Mouse (Mus musculus) erythroblast, adult 5-6 weeks (primary cell): ENCODE data around the gene Dtx3l. TPM values are rescaled to one million over a fixed set of nuclear protein-coding genes. Genes with fewer than 3 reads are reported as not detected.

Source experiments
- ATAC-seq: replicated peaks from 2 replicates; pipeline ENCODE4 v1.8.0; 2016; ENCODE audit warnings: moderate number of reproducible peaks, mild to moderate bottlenecking, moderate TSS enrichment, inconsistent platforms; ENCODE audit not compliant: poor library complexity, low FRiP score, severe bottlenecking
- total RNA-seq, 2 experiments: library from RNA; stranded (forward) in 1 of 2; stranded (reverse) in 1 of 2; fragments of 150-400 nt in 1 of 2; fragments of 200-764, 138-1000 nt in 1 of 2; gene quantifications; 2 replicates each; pipeline versions ENCODE4 v1.2.3 to v1.2.4; 2015 to 2017; ENCODE audit warnings: low replicate concordance in 2 of 2

The Dtx3l gene
- total RNA-seq, 2 experiments from 2014 or later, result 13.3 to 25.4 TPM

GRCm38 (mm10) chr16:35933181-35933580 lies 5.8 kb downstream of the Dtx3l start:
- ATAC-seq, result no peak

DNA sequence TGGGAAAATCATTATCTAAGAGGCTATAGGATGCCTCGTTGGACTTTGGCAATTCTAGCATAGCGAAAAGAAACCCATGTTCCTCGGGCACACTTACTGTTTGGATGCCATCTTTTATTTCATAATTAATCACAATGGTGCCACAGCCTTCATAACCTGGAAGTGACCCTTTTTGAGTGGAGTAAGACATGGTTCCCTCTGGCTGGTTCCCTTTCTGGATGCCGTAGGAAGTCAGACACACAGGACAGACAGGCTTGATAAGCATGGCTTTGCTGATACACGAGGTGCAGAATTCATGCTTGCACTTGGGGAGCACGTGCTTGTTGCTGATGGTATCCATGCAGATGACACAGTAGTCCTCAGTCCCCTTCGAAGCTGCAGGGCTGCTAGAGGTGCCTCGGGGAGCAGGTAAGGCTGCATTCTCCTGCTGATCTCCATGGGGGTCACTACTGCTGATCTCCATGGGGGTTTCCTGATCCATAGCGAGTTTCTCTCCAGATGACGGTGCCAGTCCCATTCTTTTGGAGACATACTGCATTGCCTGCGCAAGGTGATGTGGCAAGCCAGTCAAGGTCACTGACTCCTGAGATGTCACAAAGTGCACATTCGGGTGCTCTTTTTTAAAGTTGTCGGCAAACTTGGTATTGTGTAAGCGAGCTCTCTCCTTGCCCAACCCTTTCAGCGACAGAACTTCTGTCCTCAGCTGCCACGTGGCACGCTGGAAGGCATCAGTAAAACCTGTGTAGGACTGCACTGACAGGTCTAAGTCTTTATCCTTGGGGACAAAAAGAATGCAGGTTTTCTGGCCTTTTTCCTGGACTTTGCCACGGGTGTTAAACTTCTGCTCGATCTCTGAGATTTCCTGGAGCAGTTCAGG lies 6.5 kb downstream of the Dtx3l start:
- ATAC-seq, result no peak

GRCm38 (mm10) chr16:35924341-35924740 lies 14.6 kb downstream of the Dtx3l start:
- no peak for ATAC-seq

DNA sequence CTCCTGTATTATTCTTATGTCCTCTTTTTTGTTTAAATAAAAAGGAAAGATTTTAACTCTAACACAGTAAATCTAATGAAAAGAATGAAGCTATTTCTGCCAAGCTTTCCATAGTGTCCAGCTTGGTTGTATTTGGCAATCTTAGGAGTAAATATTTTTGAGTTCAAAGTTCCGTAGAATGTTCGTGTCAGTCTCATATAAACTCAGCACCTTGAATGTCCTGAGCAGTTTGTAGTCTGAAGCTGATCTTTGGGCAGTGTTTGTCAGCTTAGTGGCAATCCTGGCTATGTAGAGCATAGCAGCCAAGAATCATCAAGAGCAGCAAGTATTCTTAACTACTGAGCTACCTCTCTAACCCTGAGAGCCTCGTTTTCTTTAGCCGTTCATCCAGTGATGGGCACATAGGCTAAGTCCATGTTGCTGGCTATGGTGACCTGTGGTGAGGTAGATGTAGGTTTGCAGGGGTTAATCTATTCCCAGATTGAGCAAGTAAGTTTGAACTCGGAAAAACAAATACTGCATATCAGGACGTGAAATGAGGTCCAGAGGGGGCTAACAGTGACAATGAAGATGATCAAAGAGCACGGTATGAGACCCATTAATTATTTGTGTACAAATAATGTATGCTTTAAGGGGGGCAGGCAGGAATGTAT lies 15.3 kb downstream of the Dtx3l start:
- ATAC-seq, result no peak

DNA sequence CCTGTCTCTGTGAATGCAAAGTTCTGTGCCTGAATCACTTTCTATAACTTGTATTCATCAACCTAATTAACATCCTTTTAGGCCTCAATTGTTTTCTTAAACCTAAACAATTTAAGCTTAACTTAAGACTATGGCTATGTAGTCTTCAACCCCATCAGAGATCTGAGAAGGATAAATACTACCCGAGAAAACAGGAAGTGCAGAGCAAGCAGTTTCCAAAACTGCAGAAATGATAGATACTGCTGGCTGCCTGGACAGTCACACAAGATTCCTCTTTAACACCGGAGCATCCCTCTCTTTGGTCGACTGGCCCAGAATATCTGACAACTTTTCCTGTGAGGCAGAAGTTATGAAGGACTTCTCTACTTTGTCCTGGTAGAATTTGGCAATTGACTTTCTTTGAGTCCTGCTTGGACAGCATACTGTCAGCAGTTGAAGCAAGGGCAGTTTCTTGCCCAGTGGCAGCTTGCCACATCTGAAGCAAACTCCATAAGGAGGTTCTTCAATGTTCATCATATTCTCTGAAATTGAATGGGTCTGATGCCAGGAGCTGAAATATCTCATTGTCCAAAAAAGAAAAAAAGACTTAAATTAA lies 16.6 kb downstream of the Dtx3l start:
- no peak for ATAC-seq

DNA sequence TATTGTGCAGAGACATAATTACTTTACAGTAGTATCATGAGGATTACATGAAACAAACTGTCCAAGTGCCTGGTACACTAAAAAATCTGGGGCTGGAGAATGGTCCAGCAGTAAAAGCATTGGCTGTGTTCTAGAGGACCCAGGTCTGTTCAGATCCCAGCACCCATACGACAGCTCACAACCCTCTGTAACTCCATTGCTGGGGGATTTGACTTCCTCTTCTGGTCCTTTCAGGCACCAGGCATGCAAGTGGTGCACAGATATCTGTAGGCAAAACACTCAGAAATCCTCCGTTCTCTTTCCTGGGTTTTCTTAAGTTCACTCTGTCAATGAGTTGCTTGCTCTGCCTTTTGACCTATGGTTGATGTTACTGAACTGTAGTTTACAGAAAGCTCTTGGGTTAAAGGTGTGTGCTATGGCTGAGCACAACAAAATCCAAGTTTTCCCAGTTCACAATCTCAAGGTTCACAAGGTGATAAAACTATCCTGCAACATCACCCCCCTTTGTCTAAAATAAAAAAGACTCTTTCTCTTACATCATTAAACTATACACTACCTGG lies 17.2 kb downstream of the Dtx3l start:
- ATAC-seq, result no peak

DNA sequence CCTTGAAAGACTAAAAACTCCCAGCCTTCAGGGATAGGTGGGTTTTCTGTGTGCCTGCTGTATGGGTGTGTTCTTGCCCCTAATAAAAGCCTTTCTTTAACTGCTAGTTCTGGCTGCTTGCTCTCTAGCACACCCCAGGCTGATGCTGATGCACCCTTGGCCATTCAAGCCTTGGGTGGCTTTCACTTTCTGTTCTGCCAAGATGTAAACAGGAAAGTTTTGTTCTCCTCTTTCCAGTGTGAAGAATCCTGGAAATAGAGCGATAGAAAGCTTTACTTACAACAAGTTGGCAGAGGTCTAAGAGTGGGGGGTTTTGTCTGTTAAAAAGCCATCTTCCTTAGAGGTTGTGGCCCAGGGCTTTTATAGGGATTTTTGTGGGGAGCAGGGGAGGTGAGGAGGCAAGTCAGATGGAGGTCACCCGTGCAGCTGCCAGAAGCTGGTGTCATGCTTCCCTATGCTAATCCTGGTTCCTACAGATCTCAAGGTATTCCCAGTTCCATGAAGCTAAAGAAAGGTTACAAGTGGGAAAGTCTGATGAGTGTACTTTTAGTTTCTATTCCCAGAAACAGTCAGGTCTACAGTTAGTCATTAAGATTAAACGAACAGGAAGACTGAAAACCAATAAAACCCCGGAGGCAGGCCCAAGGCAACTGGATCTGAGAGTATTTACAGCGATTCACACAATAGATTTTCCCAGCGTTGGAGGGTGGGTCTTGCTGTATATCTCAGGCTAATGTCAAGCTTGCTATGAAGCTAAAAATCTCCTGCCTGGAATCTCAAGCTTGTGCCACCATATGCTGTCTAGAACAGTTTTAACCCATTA lies 20.0 kb downstream of the Dtx3l start:
- ATAC-seq, result no peak

DNA sequence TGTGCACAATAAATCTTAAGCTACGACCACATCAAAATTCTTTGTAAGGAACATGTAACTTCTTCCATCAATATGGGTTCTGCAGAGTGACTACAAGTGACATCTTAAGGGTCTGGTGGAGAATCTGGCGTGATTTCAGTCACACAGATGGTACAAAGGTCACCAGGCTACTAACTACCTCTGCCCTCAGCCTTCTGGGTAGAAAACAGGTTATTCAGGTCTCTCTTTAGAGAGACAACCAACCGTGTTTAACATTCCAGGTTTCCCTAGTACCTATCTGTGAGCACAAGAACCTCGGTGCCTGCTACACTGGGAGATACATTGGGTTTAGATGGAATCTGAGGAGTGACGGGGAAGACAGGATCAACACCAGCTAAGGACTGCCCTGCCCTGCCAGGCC lies 24.6 kb downstream of the Dtx3l start:
- ATAC-seq, result no peak

DNA sequence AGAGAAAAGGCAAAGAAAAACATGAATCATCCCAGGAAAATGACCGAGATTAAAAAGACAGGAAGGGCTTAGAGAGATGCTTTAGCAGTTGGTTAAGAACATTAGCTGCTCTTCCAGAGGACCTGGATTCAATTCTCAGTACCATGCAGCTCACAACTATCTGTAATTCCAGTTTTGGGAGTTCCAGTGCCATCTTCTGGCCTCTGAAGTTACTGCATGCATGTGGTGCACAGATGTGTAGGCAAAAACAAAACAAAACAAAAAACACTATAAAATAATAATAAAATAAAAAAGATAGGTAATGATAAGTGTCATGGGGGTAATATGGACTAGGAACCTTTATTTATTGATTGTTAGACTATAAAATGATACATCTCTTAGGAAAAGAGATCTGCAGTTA lies 25.4 kb downstream of the Dtx3l start:
- peak; percentile 77; the same call in 1 of the 2 replicates for ATAC-seq

- ATAC-seq, result no peak
These were observed 27.5 kb downstream of the Dtx3l start for GRCm38 (mm10) chr16:35911449-35911848.

DNA sequence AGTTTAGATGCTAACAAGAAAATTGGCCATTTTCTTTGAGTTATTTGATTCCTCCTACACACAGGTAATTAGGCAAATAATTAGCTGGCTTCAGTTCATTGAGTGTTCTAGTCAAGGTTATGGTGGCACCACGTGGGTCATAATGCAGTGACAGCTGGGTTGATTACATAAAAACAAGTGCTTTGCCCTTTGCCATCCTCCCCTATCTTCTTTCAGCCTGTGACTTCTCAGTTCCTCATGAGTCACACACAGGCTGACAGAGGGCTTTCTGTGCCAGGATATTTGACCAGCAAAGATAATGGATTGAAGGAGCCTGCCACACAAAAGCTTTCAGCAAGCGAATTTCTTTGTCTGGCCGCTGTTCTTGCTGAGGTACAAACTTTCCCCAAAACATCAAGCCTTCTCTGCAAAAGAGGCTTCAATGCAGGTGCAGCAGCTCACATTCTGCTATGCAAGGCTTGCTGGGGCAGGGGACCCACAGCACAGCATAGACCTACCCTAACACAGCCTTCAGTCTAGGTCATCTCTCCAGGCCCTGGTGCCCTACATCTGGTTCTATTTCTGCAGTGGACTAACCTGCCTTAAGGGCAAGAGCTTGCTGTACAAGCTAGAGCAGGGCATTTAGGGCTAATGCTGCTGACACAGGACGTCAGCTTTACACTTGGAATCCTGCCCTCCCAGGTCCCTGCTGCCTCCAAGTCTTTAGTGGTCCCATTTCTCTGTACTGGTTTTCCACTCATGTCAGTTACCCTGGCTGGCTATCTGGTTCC lies 31.3 kb downstream of the Dtx3l start:
- no peak for ATAC-seq

DNA sequence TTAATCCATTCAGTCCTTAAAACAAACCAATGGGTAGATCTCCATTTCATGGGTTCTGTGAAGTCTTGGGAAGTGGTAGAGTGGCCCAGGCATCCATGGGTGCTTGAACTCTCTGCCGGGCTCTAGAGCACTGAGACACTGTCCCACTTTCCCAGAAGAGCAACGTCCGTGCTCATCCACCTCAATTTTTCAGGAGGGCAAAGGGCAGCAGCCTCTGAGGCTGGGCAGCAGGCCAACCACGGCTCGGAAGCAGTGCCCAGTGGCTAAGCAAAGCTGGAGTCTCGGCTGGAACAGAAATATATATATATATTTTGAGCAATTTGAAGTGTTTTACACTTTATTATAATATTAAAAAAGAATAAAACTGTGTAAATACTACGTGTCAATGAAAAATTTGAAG lies 32.1 kb downstream of the Dtx3l start:
- ATAC-seq, result no peak

- ATAC-seq, result peak; percentile 71; the same call in 1 of the 2 replicates
These were observed 33.0 kb downstream of the Dtx3l start for GRCm38 (mm10) chr16:35905819-35906485.

- no peak for ATAC-seq
These were observed 33.6 kb downstream of the Dtx3l start for GRCm38 (mm10) chr16:35905355-35905754.

DNA sequence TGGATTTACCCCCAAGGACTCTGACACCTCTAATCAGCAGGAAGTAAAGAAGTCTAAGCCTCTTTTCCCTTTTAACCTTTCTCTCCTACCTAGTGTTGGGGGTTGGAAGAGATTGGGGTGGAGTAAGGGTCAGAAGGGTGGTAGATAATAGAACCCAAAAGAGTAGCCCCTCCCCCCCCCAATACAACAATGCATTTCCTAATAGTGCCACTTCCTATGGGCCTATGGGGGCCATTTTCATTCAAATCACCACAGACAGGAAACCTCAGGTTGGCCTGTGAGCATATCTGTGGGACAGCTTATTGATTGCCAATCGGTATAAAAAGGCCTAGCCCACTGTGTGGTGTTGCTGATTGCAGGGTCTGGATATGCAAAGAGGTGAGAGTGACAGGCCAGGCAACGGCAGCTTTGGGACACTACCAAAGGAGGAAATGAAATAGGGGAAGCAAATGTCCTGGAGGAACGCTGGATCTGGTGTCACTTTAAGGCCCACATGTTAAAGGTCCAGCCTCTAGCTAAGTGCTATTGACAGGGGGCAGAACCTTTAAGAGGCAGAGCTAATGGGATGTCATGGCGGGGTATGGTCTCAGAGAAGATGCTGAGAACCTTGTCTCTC lies 34.7 kb downstream of the Dtx3l start:
- ATAC-seq, result no peak

- ATAC-seq, result no peak
These were observed 35.8 kb downstream of the Dtx3l start for GRCm38 (mm10) chr16:35903014-35903640.

DNA sequence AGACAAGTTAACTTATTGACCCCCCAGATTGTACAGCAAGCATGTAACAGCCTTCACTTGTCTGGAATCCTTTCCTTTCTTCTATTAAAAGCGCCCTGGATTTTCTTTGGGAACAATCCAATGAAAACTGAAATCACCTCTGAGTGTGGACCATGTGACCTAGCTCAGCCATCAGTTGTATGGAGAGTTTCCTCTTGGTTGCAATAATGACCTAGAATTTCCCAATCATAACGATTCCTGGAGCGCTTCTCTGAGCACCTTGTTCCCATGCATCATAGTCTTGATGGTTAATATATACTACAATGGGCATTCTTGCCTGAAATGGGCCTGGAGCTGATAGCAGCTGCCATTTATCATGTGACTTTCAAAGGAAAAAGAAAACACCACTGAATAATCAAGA lies 38.4 kb downstream of the Dtx3l start:
- no peak for ATAC-seq

GRCm38 (mm10) chr16:35894997-35895396 lies 44.0 kb downstream of the Dtx3l start:
- ATAC-seq, result no peak
